Mouse (Mus musculus) thymus, postnatal 10 days (tissue): ENCODE data around the gene Gm20425.

Experiments used
- DNase-seq, 2 experiments: peaks; one replicate each; pipeline ENCODE4 v3.0.0; 2021; ENCODE audit warnings: low spot score in 2 of 2

Gene Gm20425

GRCm38 (mm10) chr9:103154568-103154967 is 75.5 kb downstream of the Gm20425 start:
- DNase-seq = no peak

DNA sequence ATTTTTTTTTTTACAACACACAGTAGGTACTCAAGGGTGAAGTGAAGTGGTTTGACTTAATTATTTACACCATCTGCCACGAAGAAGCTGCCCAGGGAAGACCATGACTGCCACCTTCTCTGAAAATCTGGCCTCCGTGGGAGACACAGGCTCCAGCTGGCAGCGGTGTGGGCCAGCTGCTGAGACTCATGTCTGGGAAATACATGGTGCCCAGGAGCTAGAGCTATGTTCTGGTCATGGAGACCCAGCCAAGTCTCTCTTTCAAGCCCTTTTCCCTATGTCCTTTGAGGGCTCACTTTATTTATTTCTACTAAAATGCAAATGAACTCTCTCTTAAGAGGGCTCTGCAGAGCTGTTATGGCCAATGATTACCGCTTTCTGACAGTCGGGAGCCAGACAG is 76.8 kb downstream of the Gm20425 start:
- DNase-seq = no peak

DNA sequence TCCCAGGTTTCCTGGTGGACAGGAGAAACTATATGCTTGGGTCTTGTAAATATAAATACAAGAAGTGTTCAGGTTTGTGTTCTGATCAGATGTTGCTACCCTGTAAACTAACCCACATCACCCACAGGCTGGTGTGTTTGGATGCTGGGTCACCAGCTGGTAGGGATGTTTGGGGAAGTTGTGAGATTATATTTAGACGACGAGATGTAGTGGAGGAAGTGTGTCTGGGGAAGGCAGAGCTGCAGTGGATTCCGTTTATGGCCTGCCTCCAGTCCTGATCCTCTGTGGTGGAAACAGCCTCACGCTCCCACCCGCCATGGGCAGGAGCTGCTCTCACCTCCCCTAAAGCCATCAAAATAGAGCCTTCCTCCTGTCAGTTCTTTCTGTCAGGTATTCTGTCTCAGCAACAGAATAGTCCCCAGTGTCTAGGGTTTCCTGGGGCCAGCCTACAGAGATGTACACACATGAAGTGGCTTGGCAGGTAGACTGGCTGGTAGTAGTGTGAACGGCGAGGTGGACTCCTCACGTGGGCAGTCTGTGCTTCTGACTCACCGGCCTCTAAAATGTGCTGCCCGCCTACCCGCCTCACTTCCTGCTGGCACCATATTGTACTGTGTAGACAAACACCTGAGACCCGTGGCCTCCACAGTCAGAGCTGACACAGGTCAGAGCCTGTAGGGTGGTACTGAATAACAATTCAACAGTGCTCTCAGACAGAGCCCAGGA is 80.9 kb downstream of the Gm20425 start:
- DNase-seq = no peak

DNA sequence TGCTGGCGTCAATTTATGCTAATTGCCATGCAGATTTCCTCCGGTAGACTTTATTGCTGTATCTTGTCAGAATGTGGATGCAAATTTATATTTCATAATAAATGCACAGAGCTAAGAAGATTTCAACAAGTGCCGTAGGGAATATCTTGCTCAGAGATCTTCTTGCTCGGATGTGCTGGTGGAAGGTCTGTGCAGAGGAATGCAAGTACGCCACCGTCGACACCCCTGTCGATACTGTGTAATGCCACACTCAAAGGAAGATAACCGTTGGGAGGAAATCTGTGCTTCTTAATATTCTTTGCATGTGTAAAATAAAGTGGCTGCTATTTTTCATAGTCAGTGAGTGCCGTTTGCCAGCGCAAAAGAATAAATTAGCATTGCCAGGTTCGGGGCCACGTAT is 83.0 kb downstream of the Gm20425 start:
- no peak for DNase-seq

DNA sequence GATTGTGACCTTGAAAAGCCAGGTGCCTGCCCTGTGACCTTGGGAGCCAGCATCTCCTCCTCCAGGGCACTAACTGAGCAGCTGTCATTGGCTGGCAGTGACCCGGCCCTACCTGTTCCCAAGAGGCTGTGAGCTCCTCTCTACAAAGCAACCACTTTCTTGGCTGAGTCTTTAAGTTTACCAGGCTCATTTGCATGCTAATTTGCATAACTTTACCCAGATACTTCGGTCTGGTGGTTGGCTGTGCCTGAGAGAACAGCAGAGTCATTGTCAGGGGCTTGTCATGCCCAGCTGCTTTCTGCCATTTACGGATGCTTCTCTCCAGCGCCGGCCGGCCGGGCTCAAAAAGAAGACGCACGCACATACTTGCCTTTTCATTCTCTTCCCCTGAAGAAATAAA is 83.4 kb downstream of the Gm20425 start:
- DNase-seq = no peak

DNA sequence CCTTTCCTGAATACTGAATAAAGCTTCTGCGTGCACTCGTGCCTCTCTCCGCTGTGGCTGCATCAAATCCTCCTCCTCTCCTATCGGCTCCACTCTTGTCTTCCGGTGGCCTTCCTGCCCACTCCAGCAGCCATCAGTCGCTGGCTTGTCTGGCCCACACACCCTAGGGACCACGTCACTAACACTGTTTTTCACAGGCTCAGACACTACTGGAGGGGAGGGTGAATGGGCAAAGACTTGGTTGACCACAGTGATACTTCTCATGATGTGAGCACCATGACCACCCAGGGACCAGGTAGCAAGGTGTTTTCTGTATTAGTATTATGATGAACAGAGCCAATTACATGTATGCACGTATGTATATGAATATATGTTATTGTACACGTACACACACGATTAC is 83.8 kb downstream of the Gm20425 start:
- no peak for DNase-seq

DNA sequence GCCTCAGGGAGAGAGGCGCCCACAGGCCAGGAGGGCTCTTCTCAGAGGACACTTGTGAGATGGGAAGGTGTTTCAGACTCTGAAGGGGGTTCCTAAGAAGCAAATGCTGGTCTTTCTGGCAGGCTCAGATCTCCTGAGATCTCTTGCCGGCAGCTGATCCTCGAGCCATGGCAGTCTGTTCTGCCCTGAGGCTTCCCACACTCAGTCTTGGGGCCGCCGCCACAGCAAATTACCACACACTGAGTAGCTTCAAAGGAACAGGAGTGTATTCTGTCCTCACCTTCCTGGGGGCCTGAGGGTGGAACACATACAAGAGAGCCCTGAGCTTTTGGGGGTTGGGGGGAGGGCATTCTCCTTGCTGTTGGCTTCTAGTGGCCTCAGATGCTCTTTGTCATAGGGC is 84.8 kb downstream of the Gm20425 start:
- no peak for DNase-seq

DNA sequence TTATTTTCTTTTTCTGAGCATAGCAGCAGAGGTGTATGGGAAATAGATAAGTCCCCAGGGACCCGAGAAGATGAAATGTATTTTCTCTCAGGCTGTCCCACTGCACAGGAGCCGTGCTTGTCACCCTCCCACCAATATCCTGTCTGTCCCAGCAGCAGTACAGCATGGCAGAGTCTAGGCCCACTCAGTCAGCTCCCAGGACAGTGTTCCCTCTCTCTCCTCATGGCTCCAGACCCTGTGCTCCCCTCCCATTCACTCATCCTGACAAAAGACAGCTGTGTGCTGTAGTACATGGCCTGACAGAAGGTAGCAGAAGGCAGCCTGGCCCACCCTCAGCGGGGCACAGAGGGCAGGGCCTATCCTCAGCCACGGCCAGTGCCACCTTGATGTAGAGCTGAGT is 86.2 kb downstream of the Gm20425 start:
- DNase-seq = no peak

DNA sequence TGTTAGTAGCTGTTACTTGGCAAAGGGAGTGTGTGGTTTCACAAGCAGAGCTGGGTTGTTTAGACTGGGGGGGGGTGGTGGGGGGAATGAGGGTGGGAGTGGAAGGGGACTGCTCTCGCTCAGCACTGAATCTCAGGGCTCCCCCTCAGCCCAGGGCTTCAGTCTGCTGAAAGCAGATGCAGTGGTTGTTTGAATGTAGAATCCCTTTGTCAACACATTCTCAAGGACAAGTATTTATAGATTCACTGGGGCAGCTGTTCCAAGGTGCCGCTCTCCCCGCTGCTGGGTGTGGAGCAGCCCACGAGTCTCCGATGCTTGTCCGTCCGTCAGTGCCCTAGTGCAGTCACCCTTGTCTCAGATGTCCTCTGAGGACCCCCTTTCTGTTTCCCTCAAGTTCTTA is 88.8 kb downstream of the Gm20425 start:
- DNase-seq = no peak

- no peak for DNase-seq
Observed at GRCm38 (mm10) chr9:103140384-103140783, 89.7 kb downstream of the Gm20425 start.
